Mouse (Mus musculus) liver, postnatal 0 days (tissue): ENCODE data around the gene Mab21l3. TPM values are rescaled to one million over a fixed set of nuclear protein-coding genes. Genes with fewer than 3 reads are reported as not detected.

ENCODE experiments used
- ATAC-seq: fragments of 200-750 bp; cut with Nextera tagmentation; 2 replicates; pipeline ENCODE4 v1.8.0; 2017; ENCODE audit warnings: mild to moderate bottlenecking, moderate library complexity
- DNase-seq: peaks from one replicate; pipeline ENCODE4 v3.0.0-alpha.2; 2016
- H3K27ac ChIP-seq: fragments of 300-500 bp; sonication (generic); 2 replicates; pipeline ENCODE4 v1.5.1; 2014; ENCODE audit warnings: antibody characterized with exemption, moderate library complexity, mild to moderate bottlenecking, low read depth
- H3K27me3 ChIP-seq: fragments of 300-500 bp; sonication (generic); 2 replicates; pipeline ENCODE4 v1.6.1; 2014; ENCODE audit warnings: low read length, control low read depth, mixed read lengths; ENCODE audit not compliant: insufficient read depth
- H3K36me3 ChIP-seq: fragments of 300-500 bp; sonication (generic); replicated peaks from 2 replicates; pipeline ENCODE4 v1.6.1; 2014; ENCODE audit warnings: mild to moderate bottlenecking, control low read depth, low read length, moderate library complexity, mixed read lengths; ENCODE audit not compliant: insufficient read depth
- H3K4me1 ChIP-seq: fragments of 300-500 bp; sonication (generic); 2 replicates; pipeline ENCODE4 v1.6.1; 2014; ENCODE audit warnings: antibody characterized with exemption, mild to moderate bottlenecking, control low read depth; ENCODE audit not compliant: insufficient read depth
- H3K4me2 ChIP-seq: fragments of 300-500 bp; sonication (generic); 2 replicates; pipeline ENCODE4 v1.6.1; 2014; ENCODE audit warnings: low read depth, mild to moderate bottlenecking, low read length, moderate library complexity, mixed read lengths
- H3K4me3 ChIP-seq: fragments of 300-500 bp; sonication (generic); 2 replicates; pipeline ENCODE4 v1.5.1; 2014; ENCODE audit warnings: low read depth, low read length
- H3K9ac ChIP-seq: fragments of 300-500 bp; sonication (generic); replicated peaks from 2 replicates; pipeline ENCODE4 v1.6.1; 2014; ENCODE audit warnings: mild to moderate bottlenecking, moderate library complexity
- H3K9me3 ChIP-seq: fragments of 300-500 bp; sonication (generic); 2 replicates; pipeline ENCODE4 v1.6.1; 2016; ENCODE audit warnings: mild to moderate bottlenecking, control low read depth, low read length, mixed read lengths
- CTCF ChIP-seq: sonication (generic); IDR thresholded peaks from 2 replicates; pipeline ENCODE4 v1.5.1; 2016; ENCODE audit warnings: antibody characterized with exemption, low read depth
- EP300 ChIP-seq: IDR thresholded peaks from 2 replicates; pipeline ENCODE4 v1.6.1; 2016; ENCODE audit warnings: antibody characterized with exemption, low read depth, mild to moderate bottlenecking
- WGBS: fragments of 180-500 bp; shearing (Covaris S2); extraction: QIAGEN DNeasy Blood & Tissue Kit; methylation state at CpG from one replicate; pipeline ENCODE4 v1.1.7; 2014; ENCODE audit not compliant: insufficient replicate concordance; 5-methylcytosine and 5-hydroxymethylcytosine counted together
- polyA plus RNA-seq: library from polyadenylated mRNA; unstranded; fragments of >200 nt; fragmentation: Nextera tagmentation; extraction: Ambion mirVana; gene quantifications from 2 replicates; pipeline ENCODE4 v1.2.1, GENCODE M21; 2015

Mab21l3 gene
- polyA plus RNA-seq, 1 experiment from 2014 or later, result not detected

GRCm38 (mm10) chr3:101851363-101851762 is 2.6 kb upstream of the Mab21l3 start:
- DNase-seq (no peak), ATAC-seq (no peak)
- no peaks in the 10 kb centered on the region for H3K36me3 ChIP-seq
- H3K9ac ChIP-seq, result no peak overlapping the region
- H3K9me3 ChIP-seq, result no peaks in the 10 kb centered on the region
- H3K4me3 ChIP-seq, result no peak overlapping the region
- TF ChIP-seq EP300 (no peak), CTCF (no peak)
- WGBS, result 63% methylated on average over 6 of the region's 6 CpGs
- peaks cover 4% of the 10 kb centered on the region; the same call in 1 of the 2 replicates for H3K4me1 ChIP-seq
- no peak overlapping the region for H3K27ac ChIP-seq
- H3K27me3 ChIP-seq, result no peaks in the 10 kb centered on the region
- H3K4me2 ChIP-seq, result no peak overlapping the region

- no peak overlapping the region for H3K9ac ChIP-seq
- no peak for ATAC-seq
- TF ChIP-seq CTCF (no peak), EP300 (no peak)
- no peaks in the 10 kb centered on the region for H3K27me3 ChIP-seq
- no peaks in the 10 kb centered on the region for H3K36me3 ChIP-seq
- H3K4me1 ChIP-seq, result no peaks in the 10 kb centered on the region
- no peak for DNase-seq
- no peak overlapping the region for H3K27ac ChIP-seq
- H3K4me2 ChIP-seq, result no peak overlapping the region
- no peaks in the 10 kb centered on the region for H3K9me3 ChIP-seq
- 53% methylated on average over 4 of the region's 4 CpGs for WGBS
- H3K4me3 ChIP-seq, result no peak overlapping the region
Observed at GRCm38 (mm10) chr3:101846096-101846495, 2.7 kb downstream of the Mab21l3 start.

- no peak for DNase-seq
- Histone ChIP-seq H3K36me3 (no peaks in the 10 kb centered on the region), H3K4me3 (no peak overlapping the region), H3K27me3 (no peaks in the 10 kb centered on the region), H3K9me3 (no peaks in the 10 kb centered on the region), H3K27ac (no peak overlapping the region), H3K4me2 (no peak overlapping the region), H3K4me1 (no peaks in the 10 kb centered on the region), H3K9ac (no peak overlapping the region)
- WGBS, result 70% methylated on average over 7 of the region's 7 CpGs
- no peak for ATAC-seq
- TF ChIP-seq EP300 (no peak), CTCF (no peak)
Observed at GRCm38 (mm10) chr3:101842372-101843094, 6.2 kb downstream of the Mab21l3 start.

GRCm38 (mm10) chr3:101839327-101839726 is 9.4 kb downstream of the Mab21l3 start:
- TF ChIP-seq CTCF (peak; percentile 35), EP300 (no peak)
- Histone ChIP-seq H3K9ac (no peak overlapping the region), H3K4me1 (peaks cover 7% of the 10 kb centered on the region), H3K4me2 (no peak overlapping the region), H3K27ac (no peak overlapping the region), H3K4me3 (no peak overlapping the region), H3K27me3 (no peaks in the 10 kb centered on the region), H3K36me3 (no peaks in the 10 kb centered on the region), H3K9me3 (no peaks in the 10 kb centered on the region)
- DNase-seq (no peak), ATAC-seq (no peak)
- 83% methylated on average over 9 of the region's 9 CpGs for WGBS

- H3K9me3 ChIP-seq, result no peaks in the 10 kb centered on the region
- no peak overlapping the region for H3K4me2 ChIP-seq
- no peak for TF ChIP-seq CTCF
- DNase-seq, result no peak
- WGBS, result 76% methylated on average over 3 of the region's 3 CpGs
- H3K36me3 ChIP-seq, result no peaks in the 10 kb centered on the region
- no peak overlapping the region for H3K27ac ChIP-seq
- no peak for ATAC-seq
- peaks cover 7% of the 10 kb centered on the region for H3K4me1 ChIP-seq
- no peaks in the 10 kb centered on the region for H3K27me3 ChIP-seq
- H3K9ac ChIP-seq, result no peak overlapping the region
- H3K4me3 ChIP-seq, result no peak overlapping the region
Observed at GRCm38 (mm10) chr3:101836971-101837370, 11.8 kb downstream of the Mab21l3 start.

- Histone ChIP-seq H3K4me2 (peak overlapping the region; percentile 39), H3K36me3 (no peaks in the 10 kb centered on the region), H3K9ac (no peak overlapping the region), H3K27ac (no peak overlapping the region), H3K4me1 (peaks cover 7% of the 10 kb centered on the region), H3K4me3 (no peak overlapping the region), H3K27me3 (no peaks in the 10 kb centered on the region), H3K9me3 (no peaks in the 10 kb centered on the region)
- TF ChIP-seq EP300, result no peak
- TF ChIP-seq CTCF, result no peak
- ATAC-seq (no peak), DNase-seq (no peak)
- 61% methylated on average over 5 of the region's 5 CpGs for WGBS
Observed at GRCm38 (mm10) chr3:101836532-101836931, 12.2 kb downstream of the Mab21l3 start.
